Mouse (Mus musculus) liver, embryonic 15.5 days (tissue): ENCODE measurements at regions not wholly inside any gene's neighbourhood (a gene's known extent, or its start where the extent isn't known, plus 50 kb on each side); places are given as distances from the start of the nearest gene placed in this dataset.

Source experiments
- ATAC-seq: fragments of 200-750 bp; cut with Nextera tagmentation; 2 replicates; pipeline ENCODE4 v1.8.0; 2017; ENCODE audit warnings: moderate number of reproducible peaks, mild to moderate bottlenecking, moderate library complexity; ENCODE audit not compliant: insufficient read depth
- H3K27ac ChIP-seq: fragments of 300-500 bp; sonication (generic); replicated peaks from 2 replicates; pipeline ENCODE4 v1.5.1; 2015; ENCODE audit warnings: mild to moderate bottlenecking, inconsistent platforms
- H3K27me3 ChIP-seq: fragments of 300-500 bp; sonication (generic); 2 replicates; pipeline ENCODE4 v1.6.1; 2015; ENCODE audit warnings: mild to moderate bottlenecking, inconsistent platforms
- H3K36me3 ChIP-seq: fragments of 300-500 bp; sonication (generic); replicated peaks from 2 replicates; pipeline ENCODE4 v1.6.1; 2015; ENCODE audit warnings: moderate library complexity, mild to moderate bottlenecking, inconsistent platforms
- H3K4me1 ChIP-seq: fragments of 300-500 bp; sonication (generic); replicated peaks from 2 replicates; pipeline ENCODE4 v1.6.1; 2015; ENCODE audit warnings: inconsistent platforms
- H3K4me2 ChIP-seq: fragments of 300-500 bp; sonication (generic); 2 replicates; pipeline ENCODE4 v1.6.1; 2015; ENCODE audit warnings: moderate library complexity, mild to moderate bottlenecking, inconsistent platforms
- H3K4me3 ChIP-seq: fragments of 300-500 bp; sonication (generic); replicated peaks from 2 replicates; pipeline ENCODE4 v1.5.1; 2015; ENCODE audit warnings: mild to moderate bottlenecking, inconsistent platforms
- H3K9ac ChIP-seq: fragments of 300-500 bp; sonication (generic); 2 replicates; pipeline ENCODE4 v1.6.1; 2015; ENCODE audit warnings: moderate library complexity, mild to moderate bottlenecking, inconsistent platforms
- H3K9me3 ChIP-seq: fragments of 300-500 bp; sonication (generic); replicated peaks from 2 replicates; pipeline ENCODE4 v1.6.1; 2016; ENCODE audit warnings: inconsistent platforms
- WGBS: fragments of 180-500 bp; shearing (Covaris S2); methylation state at CpG from one replicate; pipeline ENCODE4 v1.1.7; 2015; ENCODE audit warnings: mixed read lengths; ENCODE audit not compliant: insufficient replicate concordance; 5-methylcytosine and 5-hydroxymethylcytosine counted together

GRCm38 (mm10) chr8:10825192-10825926 lies 182.9 kb downstream of the Irs2 start:
- H3K9me3 ChIP-seq, result no peaks in the 10 kb centered on the region
- H3K36me3 ChIP-seq, result no peaks in the 10 kb centered on the region
- no peak overlapping the region for H3K27ac ChIP-seq
- 45% methylated on average over 10 of the region's 10 CpGs for WGBS
- no peak overlapping the region for H3K4me2 ChIP-seq
- 0 out of 2 replicates have a peak, but pooled peaks cover 5% of the 10 kb centered on the region for H3K27me3 ChIP-seq
- H3K4me1 ChIP-seq, result no peaks in the 10 kb centered on the region
- no peak overlapping the region for H3K9ac ChIP-seq
- H3K4me3 ChIP-seq, result no peak overlapping the region
- ATAC-seq, result no peak

GRCm38 (mm10) chr8:10821901-10822300 lies 186.4 kb downstream of the Irs2 start:
- WGBS, result 70% methylated on average over 2 of the region's 2 CpGs
- Histone ChIP-seq H3K9me3 (no peaks in the 10 kb centered on the region), H3K4me3 (no peak overlapping the region), H3K27me3 (no peaks in the 10 kb centered on the region; the same call in 1 of the 2 replicates), H3K4me1 (no peaks in the 10 kb centered on the region), H3K4me2 (no peak overlapping the region), H3K36me3 (no peaks in the 10 kb centered on the region), H3K9ac (no peak overlapping the region), H3K27ac (no peak overlapping the region)
- ATAC-seq, result no peak

- WGBS, result 58% methylated on average over 7 of the region's 7 CpGs
- Histone ChIP-seq H3K36me3 (no peaks in the 10 kb centered on the region), H3K4me2 (no peak overlapping the region), H3K27me3 (no peaks in the 10 kb centered on the region; the same call in 1 of the 2 replicates), H3K4me1 (no peaks in the 10 kb centered on the region), H3K9ac (no peak overlapping the region), H3K9me3 (no peaks in the 10 kb centered on the region), H3K4me3 (no peak overlapping the region), H3K27ac (no peak overlapping the region)
- ATAC-seq, result no peak
These were observed 193.8 kb downstream of the Irs2 start for GRCm38 (mm10) chr8:10814499-10814898.

GRCm38 (mm10) chr8:10812060-10812670 lies 196.1 kb downstream of the Irs2 start:
- Histone ChIP-seq H3K4me2 (no peak overlapping the region), H3K36me3 (no peaks in the 10 kb centered on the region), H3K4me1 (no peaks in the 10 kb centered on the region), H3K9ac (no peak overlapping the region), H3K27ac (no peak overlapping the region), H3K9me3 (no peaks in the 10 kb centered on the region), H3K27me3 (no peaks in the 10 kb centered on the region), H3K4me3 (no peak overlapping the region)
- no peak for ATAC-seq
- WGBS, result 61% methylated on average over 10 of the region's 10 CpGs

GRCm38 (mm10) chr8:10807040-10807439 lies 201.2 kb downstream of the Irs2 start:
- Histone ChIP-seq H3K27ac (no peak overlapping the region), H3K27me3 (peaks cover 9% of the 10 kb centered on the region), H3K4me3 (no peak overlapping the region), H3K4me1 (no peaks in the 10 kb centered on the region), H3K9ac (no peak overlapping the region), H3K4me2 (no peak overlapping the region), H3K9me3 (no peaks in the 10 kb centered on the region), H3K36me3 (no peaks in the 10 kb centered on the region)
- WGBS, result 66% methylated on average over 5 of the region's 5 CpGs
- no peak for ATAC-seq

- H3K4me1 ChIP-seq, result no peaks in the 10 kb centered on the region
- no peak overlapping the region for H3K9ac ChIP-seq
- ATAC-seq, result no peak
- H3K27ac ChIP-seq, result no peak overlapping the region
- no peak overlapping the region for H3K4me3 ChIP-seq
- H3K27me3 ChIP-seq, result peaks cover 9% of the 10 kb centered on the region
- WGBS, result 13% methylated on average over 25 of the region's 25 CpGs
- H3K4me2 ChIP-seq, result no peak overlapping the region
- H3K9me3 ChIP-seq, result no peaks in the 10 kb centered on the region
- no peaks in the 10 kb centered on the region for H3K36me3 ChIP-seq
These were observed 202.7 kb downstream of the Irs2 start for GRCm38 (mm10) chr8:10805405-10806151.

- Histone ChIP-seq H3K9ac (no peak overlapping the region), H3K27me3 (peaks cover 9% of the 10 kb centered on the region), H3K4me2 (no peak overlapping the region), H3K27ac (no peak overlapping the region), H3K36me3 (no peaks in the 10 kb centered on the region), H3K4me1 (no peaks in the 10 kb centered on the region), H3K4me3 (no peak overlapping the region), H3K9me3 (no peaks in the 10 kb centered on the region)
- 32% methylated on average over 3 of the region's 3 CpGs for WGBS
- ATAC-seq, result no peak
These were observed 203.3 kb downstream of the Irs2 start for GRCm38 (mm10) chr8:10804974-10805373.

- no peak overlapping the region for H3K4me3 ChIP-seq
- no peak overlapping the region for H3K9ac ChIP-seq
- no peak for ATAC-seq
- H3K27me3 ChIP-seq, result peaks cover 9% of the 10 kb centered on the region
- no peak overlapping the region for H3K4me2 ChIP-seq
- H3K9me3 ChIP-seq, result no peaks in the 10 kb centered on the region
- no peaks in the 10 kb centered on the region for H3K4me1 ChIP-seq
- H3K27ac ChIP-seq, result no peak overlapping the region
- no peaks in the 10 kb centered on the region for H3K36me3 ChIP-seq
These were observed 206.3 kb downstream of the Irs2 start for GRCm38 (mm10) chr8:10802003-10802402.

GRCm38 (mm10) chr8:10801580-10801979 lies 206.7 kb downstream of the Irs2 start:
- H3K27ac ChIP-seq, result no peak overlapping the region
- H3K36me3 ChIP-seq, result no peaks in the 10 kb centered on the region
- no peak overlapping the region for H3K9ac ChIP-seq
- no peak overlapping the region for H3K4me2 ChIP-seq
- ATAC-seq, result no peak
- WGBS, result 52% methylated on average over 5 of the region's 5 CpGs
- H3K27me3 ChIP-seq, result peaks cover 9% of the 10 kb centered on the region
- H3K4me3 ChIP-seq, result no peak overlapping the region
- no peaks in the 10 kb centered on the region for H3K9me3 ChIP-seq
- no peaks in the 10 kb centered on the region for H3K4me1 ChIP-seq

- Histone ChIP-seq H3K9me3 (no peaks in the 10 kb centered on the region), H3K9ac (no peak overlapping the region), H3K27me3 (no peaks in the 10 kb centered on the region), H3K36me3 (no peaks in the 10 kb centered on the region), H3K4me3 (no peak overlapping the region), H3K4me1 (no peaks in the 10 kb centered on the region), H3K27ac (no peak overlapping the region), H3K4me2 (no peak overlapping the region)
- ATAC-seq, result no peak
- WGBS, result 47% methylated on average over 1 of the region's 1 CpGs
These were observed 209.8 kb downstream of the Irs2 start for GRCm38 (mm10) chr8:10798444-10798843.

GRCm38 (mm10) chr8:10794367-10795189 lies 213.7 kb downstream of the Irs2 start:
- H3K27ac ChIP-seq, result no peak overlapping the region
- H3K9ac ChIP-seq, result no peak overlapping the region
- no peak overlapping the region for H3K4me3 ChIP-seq
- WGBS, result 53% methylated on average over 10 of the region's 10 CpGs
- no peaks in the 10 kb centered on the region for H3K9me3 ChIP-seq
- H3K36me3 ChIP-seq, result no peaks in the 10 kb centered on the region
- ATAC-seq, result no peak
- no peaks in the 10 kb centered on the region for H3K27me3 ChIP-seq
- H3K4me2 ChIP-seq, result no peak overlapping the region
- no peaks in the 10 kb centered on the region for H3K4me1 ChIP-seq
